Mouse (Mus musculus) frontal cortex, adult (tissue): ENCODE measurements around the gene Cwc22.
"Not testable (repeated sequence)": the region's sequence is repeated elsewhere in the genome, so short reads cannot be mapped to it uniquely, and the experiment has no call there.

ENCODE experiments used
- ATAC-seq: cut with Nextera tagmentation; 2 replicates; pipeline ENCODE4 v1.9.2; 2017; ENCODE audit warnings: mild to moderate bottlenecking, moderate library complexity, mixed read lengths; ENCODE audit not compliant: low TSS enrichment

The Cwc22 gene

DNA sequence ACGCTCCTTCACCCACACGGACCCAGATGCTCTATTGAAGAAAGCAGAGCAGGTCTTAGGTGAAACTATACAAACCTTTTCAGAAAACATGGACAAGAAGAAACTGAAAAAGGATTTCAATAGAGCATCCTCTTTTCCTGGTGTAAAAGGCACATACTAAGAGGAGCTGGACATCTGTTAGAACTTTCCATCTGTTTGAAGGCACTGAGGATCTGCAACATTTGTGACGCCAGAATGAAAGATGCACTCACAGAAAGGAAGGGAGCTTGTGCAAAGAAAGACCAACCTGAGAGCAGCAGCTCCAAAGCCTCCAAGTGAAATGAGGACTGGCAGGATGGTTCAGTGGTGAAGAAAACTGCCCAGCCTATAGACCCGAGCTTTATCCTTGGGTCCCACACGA lies 48.2 kb downstream of the Cwc22 start:
- peak; percentile 64 for ATAC-seq

- ATAC-seq, result peak; percentile 26; the same call in 1 of the 2 replicates
Observed at GRCm38 (mm10) chr2:77897558-77897899, 48.6 kb downstream of the Cwc22 start.

DNA sequence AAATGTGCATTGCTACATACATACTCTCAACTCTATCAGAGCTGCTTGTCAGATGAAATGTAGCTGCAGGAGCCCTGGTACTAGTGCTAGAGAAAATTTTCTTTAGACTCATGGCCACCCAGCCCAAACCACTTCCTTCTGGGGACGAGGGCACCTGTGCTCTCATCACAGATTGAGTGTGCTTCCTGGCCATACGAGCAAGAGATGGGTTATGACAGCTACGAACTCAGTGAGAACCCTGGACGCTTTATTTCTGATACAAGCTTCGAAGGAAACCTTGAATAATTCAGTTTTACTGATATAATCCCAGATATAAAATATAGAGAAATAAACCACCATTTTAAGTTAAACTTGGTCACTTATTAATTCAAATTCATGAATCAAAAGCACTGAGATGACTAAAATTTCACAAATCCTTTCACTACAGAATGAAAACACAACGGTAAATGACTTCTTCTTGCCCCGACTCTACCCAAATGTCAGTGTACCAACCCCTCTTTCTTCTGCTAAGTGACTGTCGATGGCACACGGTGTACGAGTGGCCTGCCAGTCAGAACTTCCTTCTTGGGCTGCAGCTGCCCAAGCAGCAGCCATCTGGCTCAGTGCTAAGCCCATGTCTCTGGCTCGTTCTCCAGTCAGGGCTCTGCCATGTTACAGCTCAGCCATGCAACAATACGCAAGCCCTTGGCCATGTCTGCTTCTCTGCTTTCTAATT lies 49.2 kb downstream of the Cwc22 start:
- peak; percentile 68 for ATAC-seq

GRCm38 (mm10) chr2:77895906-77896570 lies 50.1 kb downstream of the Cwc22 start:
- ATAC-seq, result not testable (repeated sequence)

DNA sequence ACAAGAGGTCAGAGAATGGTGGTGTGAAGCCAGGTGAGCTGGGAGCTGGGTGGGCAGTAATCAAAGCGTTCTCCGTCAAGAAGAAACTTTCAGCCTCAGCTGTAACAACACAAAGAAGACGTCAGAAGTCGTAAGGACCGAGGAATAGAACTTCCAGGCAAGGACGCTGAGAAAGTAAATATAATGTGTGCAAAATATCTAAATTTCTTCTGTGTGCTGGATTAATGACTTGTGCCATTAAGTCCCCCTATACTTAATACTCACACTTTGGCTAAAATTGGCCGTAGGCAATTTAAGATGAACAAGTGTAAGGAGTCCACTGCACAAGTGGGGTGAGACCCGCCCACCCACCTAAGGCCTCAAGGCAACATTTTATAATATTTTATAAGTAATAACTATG lies 51.3 kb downstream of the Cwc22 start:
- ATAC-seq, result no peak

GRCm38 (mm10) chr2:77893505-77893904 lies 52.7 kb downstream of the Cwc22 start:
- ATAC-seq, result no peak

DNA sequence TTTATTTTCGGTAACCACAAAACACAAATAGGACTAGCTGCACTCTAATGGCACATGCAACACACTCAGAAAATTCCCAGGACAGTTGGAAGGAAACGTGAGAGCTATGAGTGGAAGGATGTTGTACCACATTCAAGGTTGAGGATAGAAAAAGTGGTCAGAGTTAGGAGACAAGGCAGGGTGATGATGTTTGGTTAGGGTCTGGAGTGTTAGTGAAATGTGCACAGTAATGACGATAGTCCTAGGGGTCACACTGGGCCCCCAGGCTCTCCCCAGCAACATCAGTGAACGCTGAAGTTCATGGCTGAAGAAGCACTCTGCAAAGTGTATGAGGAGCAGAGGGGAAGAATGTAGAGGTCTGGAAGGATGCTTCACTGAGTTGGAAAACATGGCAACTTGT lies 53.6 kb downstream of the Cwc22 start:
- ATAC-seq, result no peak

DNA sequence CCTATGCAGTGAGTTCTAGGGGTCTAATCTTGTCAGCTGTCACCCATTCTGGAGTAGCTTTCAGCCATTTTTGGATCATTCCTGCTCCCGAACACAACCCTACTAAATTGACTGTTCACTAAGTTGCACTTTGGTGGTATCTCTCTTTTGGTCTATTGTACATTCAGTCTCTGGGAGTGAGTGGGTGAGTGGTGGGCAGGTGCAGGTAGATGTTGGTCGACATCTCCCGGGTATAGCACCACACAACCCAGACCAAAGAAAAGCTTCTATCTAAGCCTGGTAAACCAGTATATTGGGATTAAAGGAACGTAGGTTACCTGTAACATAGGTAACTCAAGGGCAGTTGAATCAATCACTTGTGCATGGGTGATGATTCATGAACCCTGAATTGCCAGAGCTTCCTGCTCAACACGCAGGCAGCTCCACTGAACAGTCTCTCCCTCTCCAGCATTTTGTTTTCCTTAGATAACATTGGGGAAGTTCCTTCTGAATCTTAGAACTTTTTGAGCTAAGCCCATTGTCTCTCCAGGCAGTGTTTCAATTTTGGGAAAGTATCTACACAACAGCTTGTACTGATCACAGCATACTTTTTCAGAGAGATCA lies 55.2 kb downstream of the Cwc22 start:
- no peak for ATAC-seq

GRCm38 (mm10) chr2:77889949-77890348 lies 56.2 kb downstream of the Cwc22 start:
- no peak for ATAC-seq

DNA sequence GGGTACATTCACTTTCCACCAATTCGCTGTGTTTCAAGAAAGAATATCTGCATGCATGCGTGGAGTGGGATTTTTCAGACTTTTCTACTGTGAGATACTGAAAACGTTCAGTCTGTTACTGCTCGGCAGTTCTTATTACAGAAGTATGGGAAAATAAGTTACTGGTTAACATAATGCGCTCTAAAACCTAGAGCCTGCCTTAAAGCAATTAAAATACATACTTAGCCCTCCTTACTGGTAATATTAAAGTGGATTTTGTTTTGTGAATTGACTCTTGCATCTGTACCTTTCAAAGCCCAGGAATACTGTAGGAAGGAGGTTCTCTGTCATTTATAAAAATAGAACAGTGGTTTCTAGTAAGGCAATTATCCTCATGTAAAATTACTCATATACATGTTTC lies 56.8 kb downstream of the Cwc22 start:
- ATAC-seq, result no peak; the same call in 1 of the 2 replicates

- no peak for ATAC-seq
Observed at GRCm38 (mm10) chr2:77888826-77889225, 57.3 kb downstream of the Cwc22 start.

GRCm38 (mm10) chr2:77888056-77888455 lies 58.1 kb downstream of the Cwc22 start:
- ATAC-seq, result no peak

DNA sequence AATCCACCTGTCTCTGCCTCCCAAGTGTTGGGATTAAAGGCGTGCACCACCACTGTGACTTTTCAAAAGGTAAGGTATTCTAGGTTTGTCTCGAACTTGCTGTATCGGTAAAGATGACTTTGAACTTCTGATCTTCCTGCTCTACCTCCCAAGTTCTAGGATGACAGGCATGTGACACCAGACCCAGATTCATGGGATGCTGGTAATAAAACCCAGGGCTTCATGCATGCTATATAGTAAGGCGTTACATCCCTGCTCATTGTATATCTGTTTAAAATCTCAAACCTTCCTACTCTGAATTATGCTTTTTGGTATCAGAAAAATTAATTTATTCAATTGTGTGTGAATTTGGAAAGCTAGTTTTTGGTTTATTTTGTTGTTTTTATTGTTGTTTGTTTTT lies 59.0 kb downstream of the Cwc22 start:
- no peak for ATAC-seq

DNA sequence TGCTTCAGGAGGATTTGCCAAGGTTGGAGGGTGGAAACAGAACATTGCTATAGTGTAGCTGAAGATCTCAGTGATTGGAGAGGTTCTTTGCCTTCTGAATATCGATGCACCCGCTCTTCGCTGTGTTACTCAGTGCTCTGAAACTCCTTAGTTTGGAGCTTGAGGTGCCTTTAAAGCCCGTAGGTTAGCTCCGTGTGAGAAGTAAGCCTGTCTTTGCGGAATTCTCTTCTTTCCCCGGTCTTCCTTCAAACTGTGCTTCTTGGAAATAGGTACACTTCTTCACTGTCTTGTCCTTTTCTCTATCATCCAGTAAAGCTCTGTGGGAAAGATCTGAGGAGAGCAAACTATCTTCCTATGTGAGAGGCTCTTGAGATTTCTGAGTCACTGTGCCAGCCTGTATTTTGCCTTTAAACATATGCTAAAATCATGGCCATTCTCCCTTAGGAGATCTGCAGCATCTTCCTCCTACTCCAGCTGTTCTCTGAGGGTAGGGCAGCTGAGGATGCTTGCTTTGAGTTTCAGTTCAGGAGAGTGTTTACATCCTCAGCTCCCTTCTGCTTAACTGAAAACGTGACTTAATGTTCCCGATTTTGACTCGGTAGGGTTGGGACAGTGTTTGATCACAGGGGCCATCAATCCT lies 60.6 kb downstream of the Cwc22 start:
- ATAC-seq, result peak; percentile 92

GRCm38 (mm10) chr2:77885036-77885435 lies 61.1 kb downstream of the Cwc22 start:
- ATAC-seq, result no peak

DNA sequence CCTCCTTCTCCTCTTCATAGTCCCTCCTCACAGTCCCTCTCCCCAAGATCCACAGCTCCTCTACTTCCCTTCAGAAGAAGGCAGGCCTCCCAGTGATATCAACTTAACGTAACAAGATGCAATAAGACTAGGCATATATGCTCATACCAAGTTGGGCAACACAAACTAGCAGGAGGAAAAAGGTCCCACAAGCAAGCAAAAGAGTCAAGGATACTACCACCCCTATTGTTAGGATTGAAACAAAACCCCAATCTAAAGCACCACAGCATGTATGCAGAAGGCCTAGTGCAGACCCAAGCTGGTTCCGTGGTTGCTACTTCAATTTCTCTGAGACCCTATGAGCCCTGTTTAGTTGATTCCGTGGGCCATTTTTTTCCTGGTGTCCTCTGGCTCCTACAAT lies 61.7 kb downstream of the Cwc22 start:
- no peak for ATAC-seq

GRCm38 (mm10) chr2:77882961-77883360 lies 63.2 kb downstream of the Cwc22 start:
- ATAC-seq, result no peak

DNA sequence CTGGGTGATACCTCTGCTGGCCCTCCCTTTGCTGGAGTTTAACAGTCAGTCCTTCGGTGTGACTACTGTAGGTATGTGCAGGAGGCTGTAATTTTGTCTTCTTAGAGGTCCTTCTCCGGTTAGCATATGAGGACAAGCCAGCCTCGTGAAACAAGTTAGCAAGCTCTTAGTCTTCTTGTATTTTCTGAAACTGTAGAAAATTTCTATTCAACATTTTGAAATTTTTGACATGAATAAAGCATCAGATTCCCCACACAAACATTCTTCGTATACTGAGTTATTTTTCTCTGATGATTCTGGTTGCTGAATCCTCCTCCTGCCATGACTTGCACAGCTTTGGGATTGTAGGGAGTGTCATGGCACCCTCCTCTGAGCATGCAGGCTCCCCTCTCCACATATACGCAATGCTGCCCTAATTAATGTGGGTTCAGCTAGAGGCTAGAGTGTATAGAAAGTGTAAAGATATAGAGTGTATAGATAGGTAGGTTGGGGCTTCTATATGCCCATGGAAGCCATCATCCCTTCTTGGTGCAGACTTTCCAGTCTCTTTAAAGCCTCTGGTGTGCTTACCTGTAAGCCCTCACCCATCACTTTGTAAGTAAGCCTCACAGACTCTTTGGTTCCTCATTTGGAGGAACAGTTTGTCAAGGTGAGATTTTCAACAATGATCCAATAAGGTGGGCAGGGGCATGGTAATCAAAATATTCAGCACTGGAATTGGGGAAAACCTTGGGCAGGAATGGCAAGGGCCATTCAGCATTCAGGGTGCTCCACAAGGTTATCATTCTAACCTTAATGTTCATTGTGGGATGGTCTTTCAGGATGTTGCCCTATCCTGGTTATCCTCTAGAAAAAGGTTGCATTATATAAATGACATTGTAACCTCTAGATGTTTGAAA lies 64.6 kb downstream of the Cwc22 start:
- no peak for ATAC-seq

GRCm38 (mm10) chr2:77880351-77880750 lies 65.8 kb downstream of the Cwc22 start:
- ATAC-seq, result no peak

DNA sequence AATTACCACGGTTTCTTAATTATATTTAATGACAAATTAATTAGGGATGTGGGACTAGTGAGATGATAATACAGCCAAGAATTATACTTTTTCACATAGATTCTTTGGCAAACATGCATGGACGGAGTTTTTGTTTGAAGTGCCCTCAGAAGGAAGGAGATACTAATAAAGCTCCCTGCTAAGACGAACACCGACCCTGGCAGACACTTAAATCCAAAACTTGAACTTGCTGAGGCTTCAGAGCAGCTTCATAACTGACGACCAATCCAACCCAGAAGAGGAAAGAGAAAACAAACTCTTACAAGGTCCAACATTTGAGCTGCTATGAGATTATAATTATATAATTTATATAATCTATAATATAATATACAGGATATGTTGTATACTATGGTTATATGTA lies 66.4 kb downstream of the Cwc22 start:
- ATAC-seq, result no peak

DNA sequence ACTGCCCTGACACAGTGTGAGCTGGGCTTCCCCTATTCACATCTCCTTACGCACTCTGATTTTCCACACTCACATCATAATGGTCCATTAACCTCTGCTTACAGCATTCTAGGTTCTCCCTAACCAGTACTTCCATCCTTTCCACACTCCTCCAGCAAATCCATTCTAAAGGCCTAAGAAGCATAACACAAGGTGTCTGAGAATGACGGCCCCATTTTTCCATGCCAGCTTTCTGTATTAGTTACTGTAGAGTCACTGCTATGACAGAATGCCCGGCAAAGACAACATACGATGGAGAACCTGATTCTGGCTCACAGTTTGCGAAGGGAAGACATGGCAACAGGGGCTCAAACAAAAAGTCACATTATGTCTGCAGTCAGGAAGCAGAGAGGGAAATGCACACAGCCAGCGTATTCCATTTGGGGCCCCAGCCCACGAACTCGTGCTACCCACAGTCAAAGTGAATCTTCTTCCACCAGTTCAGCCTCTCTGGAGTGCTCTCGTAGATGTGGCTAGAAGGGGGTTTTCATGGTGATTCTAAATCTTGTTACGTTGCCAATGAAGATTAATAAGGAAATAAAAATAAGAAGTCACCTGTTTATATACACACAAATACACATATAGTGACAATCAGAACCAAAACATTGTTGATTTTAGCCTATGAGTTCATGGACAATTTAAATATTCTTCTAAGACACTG lies 68.9 kb downstream of the Cwc22 start:
- ATAC-seq, result no peak
